Mouse (Mus musculus) heart, embryonic 10.5 days (tissue): Measurements from ENCODE around the gene Trmt10b. TPM values are rescaled to one million over a fixed set of nuclear protein-coding genes. Genes with fewer than 3 reads are reported as not detected.

Experiments used
- polyA plus RNA-seq: library from polyadenylated mRNA; unstranded; fragments of >200 nt; fragmentation: Nextera tagmentation; extraction: Ambion mirVana; gene quantifications from 2 replicates; pipeline ENCODE4 v1.2.1, GENCODE M21; 2016

The Trmt10b gene
- polyA plus RNA-seq, 1 experiment from 2014 or later, result 17.0 TPM

Other genes with a start within 250 kb of the Trmt10b start
- gene Fbxo10, start 212.5 kb upstream of the Trmt10b start, polyA plus RNA-seq, result 12.0 and 13.4 TPM in 2 replicates
- gene Tomm5, start 189.0 kb upstream of the Trmt10b start, polyA plus RNA-seq, result 248 and 292 TPM in 2 replicates
- 4.1 and 4.3 TPM in 2 replicates for gene Frmpd1, start 112.3 kb upstream of the Trmt10b start, polyA plus RNA-seq
- 9.1 and 9.9 TPM in 2 replicates for gene Dcaf10, start 45.0 kb downstream of the Trmt10b start, polyA plus RNA-seq
- 51.1 and 84.1 TPM in 2 replicates for gene Exosc3, start 45.6 kb downstream of the Trmt10b start, polyA plus RNA-seq
- gene Slc25a51, start 111.6 kb downstream of the Trmt10b start, polyA plus RNA-seq, result 66.2 and 77.3 TPM in 2 replicates
- gene Shb, start 235.3 kb downstream of the Trmt10b start, polyA plus RNA-seq, result 8.2 and 8.3 TPM in 2 replicates